Mouse (Mus musculus): Measurements from ENCODE around the gene Ddc. TPM values are rescaled to one million over a fixed set of nuclear protein-coding genes. Genes with fewer than 3 reads are reported as not detected.

The Ddc gene
- total and polyA plus RNA-seq, 3 experiments: 0.17 to 0.33 TPM; not detected in 1

- no peak for TF ChIP-seq MAZ (IDR thresholded peaks at IDR 0.05; ENCODE audit: low read depth, low read length)
These were observed 65.8 kb downstream of the Ddc start for GRCm38 (mm10) chr11:11831940-11832754.

GRCm38 (mm10) chr11:11831526-11831925 lies 66.4 kb downstream of the Ddc start:
- no peaks in the 10 kb centered on the region for H3K36me3 ChIP-seq (replicated peaks in 1 of 2; ENCODE audit: control insufficient read depth in 1 of 2, insufficient read depth in 1 of 2, low read length in 1 of 2)
- no peaks in the 10 kb centered on the region for H3K27me3 ChIP-seq (replicated peaks)
- dilution Hi-C loops (cut with MboI; ENCODE audit: extremely low pct_ligation_motif_present, extremely low pct_unique_long_range_greater_than_20kb, low sequenced_read_pairs): no loop called here
- peaks cover 8 to 29% of the 10 kb centered on the region in 2 experiments; a peak in 3 of 4 replicates for H3K4me1 ChIP-seq (ENCODE audit: control insufficient read depth in 1 of 2, insufficient read depth in 2 of 2)
- H3K79me2 ChIP-seq (replicated peaks; ENCODE audit: control insufficient read depth, extremely low read depth, insufficient read depth, poor library complexity, severe bottlenecking): no peaks in the 10 kb centered on the region
- H3K4me2 ChIP-seq (ENCODE audit: insufficient read depth, low read depth, poor library complexity, severe bottlenecking): no peak overlapping the region
- TF ChIP-seq POLR2A (IDR thresholded peaks at IDR 0.05; ENCODE audit: low read depth, low read length): no peak
- no peak for TF ChIP-seq UBTF (IDR thresholded peaks at IDR 0.05; ENCODE audit: low read depth, low read length)
- no peak for TF ChIP-seq HCFC1 (IDR thresholded peaks at IDR 0.05; ENCODE audit: low read depth, low read length)
- TF ChIP-seq ETS1 (conservative IDR thresholded peaks at IDR 0.05; ENCODE audit: low read depth, low read length): no peak
- TF ChIP-seq MAZ (IDR thresholded peaks at IDR 0.05; ENCODE audit: low read depth, low read length): no peak
- no peak for TF ChIP-seq USF1 (IDR thresholded peaks at IDR 0.05; ENCODE audit: low read depth, low read length)
- TF ChIP-seq ZKSCAN1 (IDR thresholded peaks at IDR 0.05; ENCODE audit: borderline replicate concordance, low read depth, low read length): no peak
- no peak for TF ChIP-seq EP300 (IDR thresholded peaks at IDR 0.05; ENCODE audit: low read length)
- TF ChIP-seq MAFK (IDR thresholded peaks at IDR 0.05; ENCODE audit: insufficient replicate concordance, low read length): no peak
- TF ChIP-seq CHD1 (IDR thresholded peaks at IDR 0.05; ENCODE audit: low read depth, low read length): no peak
- no peak for TF ChIP-seq POLR2AphosphoS2 (IDR thresholded peaks at IDR 0.05; ENCODE audit: low read depth, low read length)
- TF ChIP-seq BHLHE40 (IDR thresholded peaks at IDR 0.05; ENCODE audit: low read depth, low read length): no peak
- in situ Hi-C loops (cut with MboI; ENCODE audit: low pct_ligation_motif_present, low pct_unique_long_range_greater_than_20kb, low sequenced_read_pairs): no loop called here
- H3K9ac ChIP-seq (ENCODE audit: insufficient read depth, low read depth): no peak overlapping the region
- H3K4me3 ChIP-seq (replicated peaks in 1 of 3; ENCODE audit: low read depth in 2 of 3, low read length in 2 of 3, poor library complexity in 1 of 3): no peak overlapping the region
- no peak overlapping the region for H3K27ac ChIP-seq (ENCODE audit: insufficient read depth, low read depth)
- no peaks in the 10 kb centered on the region for H3K9me3 ChIP-seq (replicated peaks; ENCODE audit: low read length)
- DNase-seq (ENCODE audit: extremely low read depth): no peak

More at GRCm38 (mm10) chr11:11831940-11832754, 65.8 kb downstream of the Ddc start:
- H3K4me1 ChIP-seq (ENCODE audit: control insufficient read depth in 1 of 2, insufficient read depth in 2 of 2): peaks cover 8 to 26% of the 10 kb centered on the region in 2 experiments; a peak in 3 of 4 replicates
- H3K4me2 ChIP-seq (ENCODE audit: insufficient read depth, low read depth, poor library complexity, severe bottlenecking): no peak overlapping the region
- no peaks in the 10 kb centered on the region for H3K36me3 ChIP-seq (replicated peaks in 1 of 2; ENCODE audit: control insufficient read depth in 1 of 2, insufficient read depth in 1 of 2, low read length in 1 of 2)
- dilution Hi-C loops (cut with MboI; ENCODE audit: extremely low pct_ligation_motif_present, extremely low pct_unique_long_range_greater_than_20kb, low sequenced_read_pairs) (no loop called here), in situ Hi-C loops (cut with MboI; ENCODE audit: low pct_ligation_motif_present, low pct_unique_long_range_greater_than_20kb, low sequenced_read_pairs) (no loop called here)
- no peaks in the 10 kb centered on the region for H3K79me2 ChIP-seq (replicated peaks; ENCODE audit: control insufficient read depth, extremely low read depth, insufficient read depth, poor library complexity, severe bottlenecking)
- H3K9ac ChIP-seq (ENCODE audit: insufficient read depth, low read depth): peak overlapping the region; percentile 8; the same call in 1 of the 2 replicates
- no peak for DNase-seq (ENCODE audit: extremely low read depth)
- H3K27ac ChIP-seq (ENCODE audit: insufficient read depth, low read depth): no peak overlapping the region
- no peaks in the 10 kb centered on the region for H3K9me3 ChIP-seq (replicated peaks; ENCODE audit: low read length)
- H3K27me3 ChIP-seq (replicated peaks): no peaks in the 10 kb centered on the region
- H3K4me3 ChIP-seq (replicated peaks in 1 of 3; ENCODE audit: low read depth in 2 of 3, low read length in 2 of 3, poor library complexity in 1 of 3): no peak overlapping the region

Measured in CH12.LX (cell line).